17 mouse cellular contexts compared by ENCODE assay signal in the genomic region with DNA sequence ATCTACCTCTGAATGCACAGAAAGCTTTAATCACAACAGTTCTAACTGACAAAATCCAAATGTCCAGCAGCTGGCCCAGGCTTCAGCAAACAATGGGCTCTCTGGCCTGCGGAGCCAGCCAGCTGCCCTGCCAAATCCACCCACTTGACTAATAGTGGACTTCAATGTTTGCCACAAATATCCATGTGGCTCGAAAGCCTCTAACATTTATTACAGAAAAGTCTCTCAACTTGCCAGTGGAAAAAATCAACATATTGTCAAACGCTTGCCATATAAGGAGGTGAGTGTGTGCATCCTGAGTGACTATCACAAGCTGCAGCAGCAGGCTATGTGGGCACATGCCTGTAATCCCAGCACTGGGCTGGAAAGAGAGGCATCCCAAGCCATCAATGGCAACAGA. TPM values are rescaled to one million over a fixed set of nuclear protein-coding genes. Genes with fewer than 3 reads are reported as not detected.
A peak's percentile ranks its signal among the peaks of the same experiment; 100 is the strongest.
DNase-seq lines count a peak whose midpoint lies in the region; ATAC-seq and TF ChIP-seq lines count a peak whose summit lies in the region.
"Had no signal": no experiment of that assay in that cellular context is flagged by ENCODE, and none has a peak within 500 bp of the region (broad histone marks: within the 10 kb centered on the region; RNA-seq: fewer than 3 reads in every experiment).

No protein-coding gene starts in this region.

- H3K4me1 ChIP-seq in intestine, embryonic 15.5 days (replicated peaks) = peaks cover 19% of the 10 kb centered on the region
- H3K4me1 ChIP-seq in intestine, embryonic 16.5 days (ENCODE audit: control insufficient read depth, insufficient read depth, low read length) = peaks cover 21% of the 10 kb centered on the region
- H3K4me1 ChIP-seq in E14TG2a.4 (replicated peaks; ENCODE audit: low read depth, low read length) = peaks cover 74% of the 10 kb centered on the region
- peaks cover 81% of the 10 kb centered on the region for H3K4me1 ChIP-seq in liver, embryonic 13.5 days (replicated peaks)

- H3K4me2 ChIP-seq in intestine, embryonic 15.5 days (replicated peaks) = no peak overlapping the region
- H3K4me2 ChIP-seq in intestine, embryonic 16.5 days (ENCODE audit: low read depth, low read length) = no peak overlapping the region
- H3K4me2 ChIP-seq in liver, embryonic 13.5 days = no peak overlapping the region
- H3K4me2 ChIP-seq: embryonic facial prominence, embryonic 13.5 days; forebrain, embryonic 13.5 days had no signal

- no peaks in the 10 kb centered on the region for H3K9me3 ChIP-seq in intestine, embryonic 15.5 days
- H3K9me3 ChIP-seq in intestine, embryonic 16.5 days (ENCODE audit: control insufficient read depth, low read length) = no peaks in the 10 kb centered on the region
- H3K9me3 ChIP-seq in E14TG2a.4 (ENCODE audit: low read length) = no peaks in the 10 kb centered on the region
- H3K9me3 ChIP-seq in liver, embryonic 13.5 days (replicated peaks) = no peaks in the 10 kb centered on the region
- H3K9me3 ChIP-seq: embryonic facial prominence, embryonic 13.5 days; forebrain, embryonic 13.5 days; limb, embryonic 13.5 days had no signal

- H3K4me3 ChIP-seq in intestine, embryonic 15.5 days (replicated peaks) = no peak overlapping the region
- no peak overlapping the region for H3K4me3 ChIP-seq in intestine, embryonic 16.5 days (ENCODE audit: low read length)
- peak overlapping the region; percentile 98; the same call in 1 of the 2 replicates for H3K4me3 ChIP-seq in E14TG2a.4 (replicated peaks; ENCODE audit: low read length)
- H3K4me3 ChIP-seq in liver, embryonic 13.5 days (replicated peaks) = no peak overlapping the region
- H3K4me3 ChIP-seq: embryonic facial prominence, embryonic 13.5 days; forebrain, embryonic 13.5 days had no signal

- H3K27ac ChIP-seq in intestine, embryonic 15.5 days = no peak overlapping the region
- H3K27ac ChIP-seq in intestine, embryonic 16.5 days (ENCODE audit: low read length) = no peak overlapping the region
- H3K27ac ChIP-seq in liver, embryonic 13.5 days = peak overlapping the region; percentile 97
- H3K27ac ChIP-seq: forebrain, embryonic 13.5 days; limb, embryonic 13.5 days had no signal

- H3K9ac ChIP-seq in intestine, embryonic 15.5 days = 0 out of 2 replicates have a peak overlapping the region, but pooled peaks have one; percentile 18
- no peak overlapping the region for H3K9ac ChIP-seq in intestine, embryonic 16.5 days (ENCODE audit: low read depth, low read length)
- H3K9ac ChIP-seq in liver, embryonic 13.5 days = peak overlapping the region; percentile 84
- H3K9ac ChIP-seq: embryonic facial prominence, embryonic 13.5 days; forebrain, embryonic 13.5 days; limb, embryonic 13.5 days had no signal

- 65% methylated on average over 3 of the region's 3 CpGs for WGBS in intestine, embryonic 15.5 days
- 61% methylated on average over 3 of the region's 3 CpGs for WGBS in intestine, embryonic 16.5 days
- 70% methylated on average over 3 of the region's 3 CpGs for WGBS in liver, embryonic 13.5 days (ENCODE audit: insufficient replicate concordance)

- ATAC-seq in intestine, embryonic 15.5 days = no peak
- no peak for ATAC-seq in intestine, embryonic 16.5 days
- ATAC-seq in liver, embryonic 13.5 days (ENCODE audit: low read depth) = no peak
- ATAC-seq: CD4-positive, CD25-positive, alpha-beta regulatory T cell, adult 4 months; forebrain, embryonic 13.5 days had no signal

- no peaks in the 10 kb centered on the region for H3K36me3 ChIP-seq in intestine, embryonic 15.5 days
- no peaks in the 10 kb centered on the region for H3K36me3 ChIP-seq in intestine, embryonic 16.5 days (ENCODE audit: control insufficient read depth, insufficient read depth, low read length)
- peaks cover 7% of the 10 kb centered on the region for H3K36me3 ChIP-seq in E14TG2a.4 (ENCODE audit: insufficient read depth, low read length)
- no peaks in the 10 kb centered on the region for H3K36me3 ChIP-seq in liver, embryonic 13.5 days
- H3K36me3 ChIP-seq: embryonic facial prominence, embryonic 13.5 days; limb, embryonic 13.5 days had no signal

- no peak for TF ChIP-seq CTCF in E14TG2a.4 (conservative IDR thresholded peaks at IDR 0.05; ENCODE audit: low read length)

- H3K27me3 ChIP-seq in intestine, embryonic 15.5 days (replicated peaks) = no peaks in the 10 kb centered on the region
- H3K27me3 ChIP-seq in intestine, embryonic 16.5 days (replicated peaks; ENCODE audit: control insufficient read depth, insufficient read depth, low read length) = no peaks in the 10 kb centered on the region
- no peaks in the 10 kb centered on the region for H3K27me3 ChIP-seq in E14TG2a.4 (ENCODE audit: insufficient read depth, low read length)
- H3K27me3 ChIP-seq in liver, embryonic 13.5 days = no peaks in the 10 kb centered on the region
- H3K27me3 ChIP-seq: embryonic facial prominence, embryonic 13.5 days; forebrain, embryonic 13.5 days; limb, embryonic 13.5 days had no signal

- peak; percentile 35 for DNase-seq in MEL-GATA-1-ER (ENCODE audit: extremely low read depth, low read depth)
- DNase-seq in liver, embryonic 13.5 days = no peak
- DNase-seq in thymus, postnatal 10 days (ENCODE audit: low spot score in 2 of 2) = no peak
- no peak for DNase-seq in urinary bladder, postnatal 4 days (ENCODE audit: low spot score in 2 of 2)
- DNase-seq: adrenal gland, postnatal 36 days; cerebellum, postnatal 25 days; heart, adult 18-20 months; heart, postnatal 4 days; kidney, adult 11 months; kidney, postnatal 25 days had no signal

RNA-seq across cellular contexts. Expression of gene Sun1, which starts 1.7 kb away (rescaled TPM):
- 39.8 and 41.2 TPM in 2 replicates for polyA plus RNA-seq in intestine, embryonic 15.5 days (2015; fragmentation: Nextera tagmentation; extraction: Ambion mirVana)
- 36.6 and 38.8 TPM in 2 replicates for polyA plus RNA-seq in intestine, embryonic 16.5 days (2015; fragmentation: Nextera tagmentation; extraction: Ambion mirVana)
- polyA plus RNA-seq in liver, embryonic 13.5 days (2015; fragmentation: Nextera tagmentation; extraction: Ambion mirVana) = 20.9 and 23.7 TPM in 2 replicates

RNA-seq across cellular contexts. Expression of gene Dnaaf5, which starts 48.8 kb away (rescaled TPM):
- polyA plus RNA-seq in intestine, embryonic 15.5 days (2015; fragmentation: Nextera tagmentation; extraction: Ambion mirVana) = 7.0 and 7.5 TPM in 2 replicates
- 2.4 and 4.7 TPM in 2 replicates for polyA plus RNA-seq in intestine, embryonic 16.5 days (2015; fragmentation: Nextera tagmentation; extraction: Ambion mirVana)
- polyA plus RNA-seq in liver, embryonic 13.5 days (2015; fragmentation: Nextera tagmentation; extraction: Ambion mirVana) = 2.4 and 3.6 TPM in 2 replicates

RNA-seq across cellular contexts. Expression of gene Prkar1b, which starts 49.0 kb away (rescaled TPM):
- 25.3 and 26.1 TPM in 2 replicates for polyA plus RNA-seq in intestine, embryonic 15.5 days (2015; fragmentation: Nextera tagmentation; extraction: Ambion mirVana)
- 22.7 and 23.6 TPM in 2 replicates for polyA plus RNA-seq in intestine, embryonic 16.5 days (2015; fragmentation: Nextera tagmentation; extraction: Ambion mirVana)
- polyA plus RNA-seq in liver, embryonic 13.5 days (2015; fragmentation: Nextera tagmentation; extraction: Ambion mirVana) = 2.5 and 2.6 TPM in 2 replicates

RNA-seq across cellular contexts. Expression of gene Get4, which starts 53.3 kb away (rescaled TPM):
- 147 and 148 TPM in 2 replicates for polyA plus RNA-seq in intestine, embryonic 15.5 days (2015; fragmentation: Nextera tagmentation; extraction: Ambion mirVana)
- polyA plus RNA-seq in intestine, embryonic 16.5 days (2015; fragmentation: Nextera tagmentation; extraction: Ambion mirVana) = 136 and 143 TPM in 2 replicates
- polyA plus RNA-seq in liver, embryonic 13.5 days (2015; fragmentation: Nextera tagmentation; extraction: Ambion mirVana) = 135 and 141 TPM in 2 replicates
